Mouse (Mus musculus) hindbrain, postnatal 0 days (tissue): ENCODE measurements at regions not wholly inside any gene's neighbourhood (a gene's known extent, or its start where the extent isn't known, plus 50 kb on each side); places are given as distances from the start of the nearest gene placed in this dataset.
A peak's percentile ranks its signal among the peaks of the same experiment; 100 is the strongest.

ENCODE experiments used
- ATAC-seq: fragments of 200-750 bp; cut with Nextera tagmentation; 2 replicates; pipeline ENCODE4 v1.8.0; 2017; ENCODE audit warnings: mild to moderate bottlenecking, moderate TSS enrichment, moderate library complexity
- DNase-seq: peaks from one replicate; pipeline ENCODE4 v3.0.0-alpha.2; 2015; ENCODE audit warnings: low spot score
- H3K27ac ChIP-seq: fragments of 300-500 bp; sonication (generic); 2 replicates; pipeline ENCODE4 v1.5.1; 2014; ENCODE audit warnings: mild to moderate bottlenecking
- H3K27me3 ChIP-seq: fragments of 300-500 bp; sonication (generic); 2 replicates; pipeline ENCODE4 v1.6.1; 2014; ENCODE audit warnings: low read length, mixed read lengths; ENCODE audit not compliant: insufficient read depth
- H3K36me3 ChIP-seq: fragments of 300-500 bp; sonication (generic); 2 replicates; pipeline ENCODE4 v1.6.1; 2014; ENCODE audit warnings: low read length, mixed read lengths; ENCODE audit not compliant: insufficient read depth
- H3K4me1 ChIP-seq: fragments of 300-500 bp; sonication (generic); 2 replicates; pipeline ENCODE4 v1.6.1; 2014; ENCODE audit warnings: antibody characterized with exemption, low read length, mixed read lengths; ENCODE audit not compliant: insufficient read depth
- H3K4me2 ChIP-seq: fragments of 300-500 bp; sonication (generic); 2 replicates; pipeline ENCODE4 v1.6.1; 2014; ENCODE audit warnings: low read depth, mild to moderate bottlenecking, low read length, moderate library complexity, mixed read lengths
- H3K4me3 ChIP-seq: fragments of 300-500 bp; sonication (generic); 2 replicates; pipeline ENCODE4 v1.5.1; 2014; ENCODE audit warnings: low read length
- H3K9ac ChIP-seq: fragments of 300-500 bp; sonication (generic); replicated peaks from 2 replicates; pipeline ENCODE4 v1.6.1; 2014; ENCODE audit warnings: mild to moderate bottlenecking, low read length, moderate library complexity, mixed read lengths
- H3K9me3 ChIP-seq: fragments of 300-500 bp; sonication (generic); 2 replicates; pipeline ENCODE4 v1.6.1; 2016; ENCODE audit warnings: low read length, mixed read lengths
- CTCF ChIP-seq: IDR thresholded peaks from 2 replicates; pipeline ENCODE4 v1.5.1; 2016; ENCODE audit warnings: antibody characterized with exemption, control low read depth, low read depth
- WGBS: fragments of 180-500 bp; shearing (Covaris S2); extraction: QIAGEN DNeasy Blood & Tissue Kit; methylation state at CpG from one replicate; pipeline ENCODE4 v1.1.7; 2014; 5-methylcytosine and 5-hydroxymethylcytosine counted together

DNA sequence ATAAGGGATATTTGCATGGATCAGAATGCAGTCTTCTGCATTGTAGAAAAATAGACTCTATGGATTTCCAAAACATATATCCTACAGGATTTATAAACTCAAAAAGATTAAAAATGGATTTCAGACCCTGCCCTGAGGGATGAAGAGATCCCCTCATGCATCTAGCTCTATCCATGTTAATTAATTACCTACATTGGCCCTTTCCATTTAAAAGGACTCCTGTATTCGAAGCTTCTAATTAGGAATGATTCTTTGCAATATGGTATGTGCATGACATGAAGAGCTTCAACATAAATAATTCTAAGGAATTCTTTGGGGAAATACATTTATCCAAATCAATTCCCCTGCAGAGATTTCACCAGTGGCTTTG is 444.2 kb downstream of the Psat1 start:
- Histone ChIP-seq H3K27ac (no peak overlapping the region), H3K9ac (no peak overlapping the region), H3K27me3 (no peaks in the 10 kb centered on the region), H3K4me1 (no peaks in the 10 kb centered on the region), H3K36me3 (no peaks in the 10 kb centered on the region), H3K4me3 (no peak overlapping the region), H3K9me3 (no peaks in the 10 kb centered on the region), H3K4me2 (no peak overlapping the region)
- TF ChIP-seq CTCF: no peak
- 50% methylated on average over 1 of the region's 1 CpGs for WGBS
- DNase-seq (no peak), ATAC-seq (no peak)

GRCm38 (mm10) chr19:15502315-15502984 is 444.7 kb downstream of the Psat1 start:
- Histone ChIP-seq H3K27ac (no peak overlapping the region), H3K4me3 (no peak overlapping the region), H3K27me3 (no peaks in the 10 kb centered on the region), H3K4me2 (no peak overlapping the region), H3K4me1 (no peaks in the 10 kb centered on the region), H3K9ac (no peak overlapping the region), H3K9me3 (no peaks in the 10 kb centered on the region), H3K36me3 (no peaks in the 10 kb centered on the region)
- TF ChIP-seq CTCF: no peak
- DNase-seq (no peak), ATAC-seq (no peak)
- 37% methylated on average over 9 of the region's 9 CpGs for WGBS

DNA sequence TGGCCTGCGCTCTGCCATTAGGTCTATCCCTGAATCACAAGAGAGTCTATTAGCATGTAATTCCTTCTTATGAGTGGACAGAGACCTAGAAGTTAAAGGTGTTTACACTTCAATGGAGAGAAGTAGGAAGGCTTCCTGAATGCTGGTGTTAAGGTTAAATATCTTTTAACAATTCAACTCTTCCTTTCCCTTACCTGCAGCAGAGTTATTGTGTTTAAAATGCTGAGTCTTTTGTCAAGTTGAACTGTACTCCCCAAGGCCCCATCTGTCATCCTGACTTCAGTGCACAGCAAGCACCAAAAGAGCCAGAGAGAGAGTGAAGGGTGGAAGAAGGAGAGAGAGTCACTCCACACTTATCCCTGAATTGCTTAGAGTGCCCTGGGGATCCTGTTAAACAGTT is 451.6 kb downstream of the Psat1 start:
- DNase-seq (no peak), ATAC-seq (no peak)
- no peak overlapping the region for H3K27ac ChIP-seq
- no peak overlapping the region for H3K4me2 ChIP-seq
- no peaks in the 10 kb centered on the region for H3K36me3 ChIP-seq
- no peaks in the 10 kb centered on the region for H3K4me1 ChIP-seq
- TF ChIP-seq CTCF: no peak
- no peaks in the 10 kb centered on the region for H3K27me3 ChIP-seq
- no peaks in the 10 kb centered on the region for H3K9me3 ChIP-seq
- no peak overlapping the region for H3K4me3 ChIP-seq
- 83% methylated on average over 1 of the region's 1 CpGs for WGBS
- H3K9ac ChIP-seq: no peak overlapping the region

- H3K9ac ChIP-seq: no peak overlapping the region
- no peak overlapping the region for H3K4me2 ChIP-seq
- H3K9me3 ChIP-seq: no peaks in the 10 kb centered on the region
- H3K36me3 ChIP-seq: no peaks in the 10 kb centered on the region
- no peak for ATAC-seq
- H3K27me3 ChIP-seq: no peaks in the 10 kb centered on the region
- no peak overlapping the region for H3K27ac ChIP-seq
- WGBS: 84% methylated on average over 5 of the region's 5 CpGs
- no peaks in the 10 kb centered on the region for H3K4me1 ChIP-seq
- H3K4me3 ChIP-seq: no peak overlapping the region
- no peak for DNase-seq
- no peak for TF ChIP-seq CTCF
Measured at GRCm38 (mm10) chr19:15487576-15487975, 459.6 kb downstream of the Psat1 start.

DNA sequence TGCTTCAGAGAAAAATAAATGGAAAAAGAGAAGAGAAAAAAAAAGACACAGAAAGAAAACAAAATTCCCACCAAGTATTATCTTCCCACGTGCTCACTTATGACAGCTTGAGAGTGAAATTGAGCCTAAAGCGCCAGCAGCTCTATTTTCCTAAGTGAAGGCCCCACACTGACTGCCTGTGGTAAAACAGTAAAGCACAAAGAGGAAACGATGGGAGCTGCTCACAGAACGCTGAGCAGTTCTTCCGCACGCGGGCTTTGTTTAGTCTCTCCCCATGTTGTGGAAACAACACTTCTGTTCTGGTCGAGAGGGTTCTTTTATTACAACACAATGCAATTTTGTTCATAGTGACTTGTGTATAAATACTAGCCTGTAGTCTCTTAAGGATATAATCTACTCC is 465.5 kb downstream of the Psat1 start:
- TF ChIP-seq CTCF: no peak
- H3K9me3 ChIP-seq: no peaks in the 10 kb centered on the region
- H3K4me3 ChIP-seq: no peak overlapping the region
- no peak overlapping the region for H3K4me2 ChIP-seq
- DNase-seq (peak; percentile 23), ATAC-seq (no peak)
- H3K4me1 ChIP-seq: no peaks in the 10 kb centered on the region
- no peaks in the 10 kb centered on the region for H3K36me3 ChIP-seq
- no peak overlapping the region for H3K27ac ChIP-seq
- 15% methylated on average over 8 of the region's 8 CpGs for WGBS
- H3K27me3 ChIP-seq: no peaks in the 10 kb centered on the region
- H3K9ac ChIP-seq: no peak overlapping the region

DNA sequence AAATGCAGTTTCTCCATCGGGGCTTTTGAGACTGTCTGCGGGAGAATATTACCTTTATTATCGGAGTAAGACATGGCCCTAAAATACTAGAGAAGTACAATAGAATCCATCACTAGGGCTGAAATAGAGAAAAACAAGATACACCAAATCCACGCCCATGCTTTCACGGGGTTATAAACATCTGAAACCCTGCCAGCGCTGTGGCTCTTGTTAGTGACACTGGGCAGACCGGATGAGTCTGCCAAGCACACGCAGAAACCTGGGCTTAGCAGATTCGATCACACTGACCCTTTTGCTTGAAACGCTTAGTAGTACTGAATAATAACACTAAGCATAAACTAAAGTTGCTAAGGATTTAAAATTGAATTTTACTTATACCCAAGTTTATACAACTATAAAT is 477.6 kb downstream of the Psat1 start:
- Histone ChIP-seq H3K27ac (no peak overlapping the region), H3K4me2 (no peak overlapping the region), H3K36me3 (no peaks in the 10 kb centered on the region), H3K9ac (no peak overlapping the region), H3K4me1 (no peaks in the 10 kb centered on the region), H3K27me3 (no peaks in the 10 kb centered on the region), H3K9me3 (no peaks in the 10 kb centered on the region), H3K4me3 (no peak overlapping the region)
- WGBS: 68% methylated on average over 10 of the region's 10 CpGs
- TF ChIP-seq CTCF: no peak
- no peak for ATAC-seq
- peak; percentile 20 for DNase-seq

DNA sequence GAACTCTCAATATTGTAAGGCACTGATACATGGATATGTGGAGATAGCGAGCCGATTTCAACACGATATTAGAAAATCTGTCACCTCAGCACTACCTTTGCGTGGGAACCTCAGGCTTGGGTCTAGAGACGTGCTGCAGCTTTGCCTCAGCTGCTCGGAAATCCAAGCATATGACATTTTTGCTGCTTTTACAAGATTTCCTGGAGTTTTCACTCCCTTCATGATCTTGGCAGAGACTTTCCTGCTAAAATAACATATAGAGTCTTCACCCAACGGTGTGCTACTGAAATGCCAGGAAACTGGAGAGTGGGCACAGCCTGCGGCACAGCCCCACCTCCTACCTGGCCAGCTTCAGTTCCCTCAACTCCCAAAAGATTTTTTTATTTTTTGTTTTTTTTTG is 480.4 kb downstream of the Psat1 start:
- H3K4me2 ChIP-seq: no peak overlapping the region
- H3K9me3 ChIP-seq: no peaks in the 10 kb centered on the region
- H3K4me1 ChIP-seq: no peaks in the 10 kb centered on the region
- ATAC-seq (no peak), DNase-seq (no peak)
- no peak overlapping the region for H3K4me3 ChIP-seq
- H3K9ac ChIP-seq: no peak overlapping the region
- no peaks in the 10 kb centered on the region for H3K36me3 ChIP-seq
- WGBS: 90% methylated on average over 8 of the region's 8 CpGs
- no peak overlapping the region for H3K27ac ChIP-seq
- H3K27me3 ChIP-seq: no peaks in the 10 kb centered on the region
- TF ChIP-seq CTCF: no peak
